Mouse (Mus musculus): ENCODE data around the gene Sbds.
"Not testable (repeated sequence)": the region's sequence is repeated elsewhere in the genome, so short reads cannot be mapped to it uniquely, and the experiment has no call there.

Sbds gene

GRCm38 (mm10) chr5:130255799-130256525 lies 632 bp upstream of the Sbds start:
- DNase-seq (ENCODE audit: low spot score) = not testable (repeated sequence)

GRCm38 (mm10) chr5:130254164-130255016 lies 940 bp downstream of the Sbds start:
- no peak for DNase-seq (ENCODE audit: low spot score)

- no peak for DNase-seq (ENCODE audit: low spot score)
Measured at GRCm38 (mm10) chr5:130247823-130248222, 7.5 kb downstream of the Sbds start.

- no peak for DNase-seq (ENCODE audit: low spot score)
Measured at GRCm38 (mm10) chr5:130241426-130241825, 13.9 kb downstream of the Sbds start.

- DNase-seq (ENCODE audit: low spot score) = no peak
Measured at GRCm38 (mm10) chr5:130239856-130240255, 15.5 kb downstream of the Sbds start.

- no peak for DNase-seq (ENCODE audit: low spot score)
Measured at GRCm38 (mm10) chr5:130239236-130239635, 16.1 kb downstream of the Sbds start.

- DNase-seq (ENCODE audit: low spot score) = no peak
Measured at GRCm38 (mm10) chr5:130236302-130236701, 19.0 kb downstream of the Sbds start.

GRCm38 (mm10) chr5:130228120-130228519 lies 27.2 kb downstream of the Sbds start:
- DNase-seq (ENCODE audit: low spot score) = no peak

GRCm38 (mm10) chr5:130226790-130227189 lies 28.5 kb downstream of the Sbds start:
- no peak for DNase-seq (ENCODE audit: low spot score)

GRCm38 (mm10) chr5:130222146-130223004 lies 33.0 kb downstream of the Sbds start:
- peak; percentile 87 for DNase-seq (ENCODE audit: low spot score)

GRCm38 (mm10) chr5:130221760-130222145 lies 33.6 kb downstream of the Sbds start:
- no peak for DNase-seq (ENCODE audit: low spot score)

GRCm38 (mm10) chr5:130221316-130221715 lies 34.0 kb downstream of the Sbds start:
- no peak for DNase-seq (ENCODE audit: low spot score)

GRCm38 (mm10) chr5:130218336-130218735 lies 37.0 kb downstream of the Sbds start:
- DNase-seq (ENCODE audit: low spot score) = no peak

GRCm38 (mm10) chr5:130217406-130217805 lies 37.9 kb downstream of the Sbds start:
- no peak for DNase-seq (ENCODE audit: low spot score)

- DNase-seq (ENCODE audit: low spot score) = no peak
Measured at GRCm38 (mm10) chr5:130216781-130217180, 38.5 kb downstream of the Sbds start, which contains the start of gene Tmem248. Gene Tmem248, plus strand, starts transcription at chr5:130217081.

- no peak for DNase-seq (ENCODE audit: low spot score)
Measured at GRCm38 (mm10) chr5:130212956-130213355, 42.4 kb downstream of the Sbds start.

GRCm38 (mm10) chr5:130207299-130207698 lies 48.0 kb downstream of the Sbds start:
- DNase-seq (ENCODE audit: low spot score) = no peak

GRCm38 (mm10) chr5:130205441-130206023 lies 49.8 kb downstream of the Sbds start:
- no peak for DNase-seq (ENCODE audit: low spot score)

- DNase-seq (ENCODE audit: low spot score) = no peak
Measured at GRCm38 (mm10) chr5:130204560-130204959, 50.8 kb downstream of the Sbds start.

- no peak for DNase-seq (ENCODE audit: low spot score)
Measured at GRCm38 (mm10) chr5:130203948-130204347, 51.4 kb downstream of the Sbds start.

GRCm38 (mm10) chr5:130200233-130201029 lies 54.9 kb downstream of the Sbds start:
- DNase-seq (ENCODE audit: low spot score) = no peak
